Mouse (Mus musculus): Measurements from ENCODE around the gene Hnrnpul2.

DNA sequence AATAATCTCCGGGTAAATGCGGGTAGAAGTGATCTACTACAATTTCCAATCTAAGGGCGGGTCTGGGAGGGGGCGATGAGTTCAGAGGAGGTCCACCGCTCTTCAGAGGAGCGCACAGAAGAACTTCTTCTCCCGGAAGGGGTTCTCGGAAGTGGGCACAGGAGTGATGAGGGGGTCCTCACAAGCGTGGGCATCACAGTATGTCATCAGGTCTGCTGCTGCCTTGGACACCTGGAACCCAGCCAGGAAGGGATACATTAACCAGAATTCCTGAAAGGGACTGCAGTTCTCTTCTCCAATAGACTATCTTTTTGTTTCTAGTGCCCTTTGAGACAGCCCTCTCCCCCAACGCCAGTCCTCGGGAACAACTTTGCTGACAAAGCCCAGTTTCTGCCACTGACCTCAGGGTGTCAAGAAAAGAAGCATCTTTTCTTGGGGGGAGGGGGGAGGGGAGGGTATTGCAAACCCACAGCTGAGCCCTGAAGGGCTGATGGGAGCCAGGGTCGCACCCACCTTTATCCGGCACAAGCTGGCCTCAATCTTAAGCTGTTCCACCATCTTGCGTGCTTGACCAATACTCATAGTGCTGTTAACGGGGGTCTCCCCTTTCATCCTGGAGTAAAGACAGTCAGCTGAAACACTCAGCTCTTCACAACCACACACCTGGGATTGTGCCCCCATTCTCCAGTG, 18.4 kb downstream of the Hnrnpul2 start:
- TF ChIP-seq POLR2A (IDR thresholded peaks at IDR 0.05; ENCODE audit: insufficient read depth, low read length): no peak
- TF ChIP-seq CTCF (IDR thresholded peaks at IDR 0.05; ENCODE audit: low read depth, low read length): no peak
- no peak for TF ChIP-seq EP300 (IDR thresholded peaks at IDR 0.05; ENCODE audit: insufficient read depth, low read depth, low read length)

All from ES-Bruce4 (cell line).